Comparison of ENCODE assay signal across 17 mouse cellular contexts in genomic region chr2:131513477-131513876, GRCm38 (mm10). TPM values are rescaled to one million over a fixed set of nuclear protein-coding genes. Genes with fewer than 3 reads are reported as not detected.
DNase-seq lines count a peak whose midpoint lies in the region; TF ChIP-seq lines count a peak whose summit lies in the region.
"Had no signal": no experiment of that assay in that cellular context is flagged by ENCODE, and none has a peak within 500 bp of the region (broad histone marks: within the 10 kb centered on the region; RNA-seq: fewer than 3 reads in every experiment).

No protein-coding gene starts in this region.

- H3K27ac ChIP-seq in layer of hippocampus, adult 2 months, result peak overlapping the region; percentile 46
- H3K27ac ChIP-seq: intestine, embryonic 15.5 days; kidney, postnatal 0 days; midbrain, embryonic 12.5 days had no signal

- H3K4me3 ChIP-seq in layer of hippocampus, adult 2 months, result no peak overlapping the region
- H3K4me3 ChIP-seq: erythroblast, embryonic 14.5 days; intestine, embryonic 15.5 days; midbrain, embryonic 12.5 days; myocyte had no signal

- DNase-seq in heart, adult 11 months, result peak; percentile 93
- DNase-seq in heart, postnatal 4 days, result no peak
- DNase-seq in layer of hippocampus, adult 2 months (ENCODE audit: low spot score in 2 of 2), result no peak
- DNase-seq in layer of hippocampus, adult 9-11 months, result no peak
- DNase-seq in 3T3-L1 (ENCODE audit: low read depth, low spot score), result peak; percentile 26
- DNase-seq in brain, adult 2 months (ENCODE audit: low read depth, low spot score), result peak; percentile 51
- DNase-seq in adrenal gland, postnatal 4 days (ENCODE audit: low spot score in 2 of 2), result no peak
- DNase-seq in urinary bladder, postnatal 4 days (ENCODE audit: low spot score in 2 of 2), result no peak
- DNase-seq: adrenal gland, postnatal 14 days; lung, postnatal 36 days; thymus, postnatal 14 days had no signal

- no peak for TF ChIP-seq CTCF in layer of hippocampus, adult 2 months (conservative IDR thresholded peaks at IDR 0.05)

RNA-seq across cellular contexts. Expression of gene Smox, which starts 22.2 kb away (rescaled TPM):
- 10 to 100 TPM; 33.7 to 35.2 TPM for total RNA-seq in heart, postnatal 4 days (2021)
- total RNA-seq in layer of hippocampus, adult 2 months (2021), result 10 to 100 TPM; 84.5 to 85.8 TPM
- total RNA-seq in adrenal gland, postnatal 4 days (2021), result 10 to 100 TPM; 27.8 to 29.9 TPM

RNA-seq across cellular contexts. Expression of gene Adra1d, which starts 48.6 kb away (rescaled TPM):
- 1 to 10 TPM; 2.8 to 3.8 TPM for total RNA-seq in heart, postnatal 4 days (2021)
- total RNA-seq in layer of hippocampus, adult 2 months (2021), result 10 to 100 TPM; 89.5 to 98.6 TPM
- total RNA-seq in adrenal gland, postnatal 4 days (2021), result 10 to 100 TPM; 14.3 to 17.1 TPM
- total RNA-seq: hematopoietic stem cell, adult 5-6 weeks had no signal

Comparison
In these comparisons a context has a peak if more than half of its experiments do, and no peak if none do; other contexts are left out.
1. DNase-seq: peak in heart, adult 11 months (single experiment), 3T3-L1 (single experiment) and brain, adult 2 months (single experiment); none in heart, postnatal 4 days (single experiment), layer of hippocampus, adult 2 months (0 of 2), layer of hippocampus, adult 9-11 months (single experiment), adrenal gland, postnatal 4 days (0 of 2) and urinary bladder, postnatal 4 days (0 of 2).
2. RNA of gene Adra1d, which starts 48.6 kb away (total RNA-seq): 89.5 to 98.6 TPM in layer of hippocampus, adult 2 months; 14.3 to 17.1 TPM in adrenal gland, postnatal 4 days and 2.8 to 3.8 TPM in heart, postnatal 4 days; every median in the first group is over 4 times any median in the second.